Mouse (Mus musculus): Measurements from ENCODE around the gene Krt20.

GRCm38 (mm10) chr11:99468566-99468965 lies 30.6 kb upstream of the Krt20 start:
- TF ChIP-seq CTCF (IDR thresholded peaks at IDR 0.05 in 2 of 3, conservative IDR thresholded peaks at IDR 0.05 in 1 of 3; ENCODE audit: control insufficient read depth in 1 of 3, insufficient read depth in 1 of 3, low read depth in 2 of 3, low read length in 3 of 3, poor library complexity in 1 of 3, severe bottlenecking in 1 of 3) (no peak), ZC3H11A (IDR thresholded peaks at IDR 0.05; ENCODE audit: low read depth, low read length) (no peak), RCOR1 (IDR thresholded peaks at IDR 0.05; ENCODE audit: low read depth, low read length) (no peak), MAZ (IDR thresholded peaks at IDR 0.05; ENCODE audit: low read depth, low read length) (no peak), TAL1 (IDR thresholded peaks at IDR 0.05; ENCODE audit: low read length) (no peak), KAT2A (conservative IDR thresholded peaks at IDR 0.05; ENCODE audit: low read depth, low read length) (no peak), E2F4 (IDR thresholded peaks at IDR 0.05; ENCODE audit: borderline replicate concordance, low read depth, low read length) (no peak), POLR2A (IDR thresholded peaks at IDR 0.05; ENCODE audit: control insufficient read depth in 1 of 2, insufficient read depth in 1 of 2, low read depth in 1 of 2, low read length in 2 of 2, poor library complexity in 1 of 2) (no peak), MEF2A (IDR thresholded peaks at IDR 0.05; ENCODE audit: extremely low read depth, insufficient replicate concordance, low read depth, low read length, poor library complexity, severe bottlenecking) (no peak), CHD1 (IDR thresholded peaks at IDR 0.05; ENCODE audit: low read depth, low read length) (no peak), BHLHE40 (IDR thresholded peaks at IDR 0.05; ENCODE audit: borderline replicate concordance, low read depth, low read length) (no peak), NELFE (IDR thresholded peaks at IDR 0.05; ENCODE audit: low read depth, low read length) (no peak), EP300 (IDR thresholded peaks at IDR 0.05; ENCODE audit: low read depth in 1 of 2, low read length in 2 of 2) (no peak), SMC3 (IDR thresholded peaks at IDR 0.05; ENCODE audit: low read depth, low read length) (no peak)

All from MEL (cell line).